Mouse (Mus musculus) kidney, postnatal 36 days (tissue): Measurements from ENCODE around the gene Slc25a44.
"Not testable (repeated sequence)": the region's sequence is repeated elsewhere in the genome, so short reads cannot be mapped to it uniquely, and the experiment has no call there.

ENCODE experiments used
- DNase-seq, 2 experiments: peaks; one replicate each; pipeline ENCODE4 v3.0.0; 2021 to 2022; ENCODE audit warnings: mixed read lengths in 2 of 2

Slc25a44 gene

DNA sequence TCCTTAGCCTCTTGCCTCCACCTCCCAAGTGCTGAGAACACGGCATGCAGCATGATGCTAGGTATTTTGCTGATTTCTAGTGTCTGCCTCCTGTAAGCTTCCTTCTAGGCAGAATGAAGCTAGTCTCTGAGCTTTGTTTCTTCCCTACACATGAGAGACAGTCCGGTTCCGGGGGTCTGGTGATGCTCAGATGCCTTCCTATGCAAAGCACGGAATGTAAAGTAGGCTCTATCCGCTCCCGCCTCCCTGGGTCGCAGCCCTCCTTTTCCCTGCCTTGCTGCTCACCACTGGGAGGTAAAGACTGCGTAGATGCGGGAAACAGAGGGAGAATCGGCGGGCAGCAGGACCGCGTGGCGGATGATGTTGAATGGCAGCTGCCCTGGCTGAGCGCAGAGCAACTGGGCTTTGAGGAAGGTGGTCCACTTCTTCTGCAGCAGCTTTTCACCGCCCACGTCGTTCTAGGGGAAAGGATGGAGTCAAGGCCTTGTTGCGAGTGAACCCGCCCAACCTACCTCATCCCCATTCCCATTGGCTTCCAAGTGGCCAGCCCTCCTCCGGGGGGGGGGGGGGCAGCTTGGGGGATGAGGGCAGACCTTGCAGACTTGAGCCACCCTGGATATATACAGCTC lies 24.6 kb upstream of the Slc25a44 start:
- no peak for DNase-seq

DNA sequence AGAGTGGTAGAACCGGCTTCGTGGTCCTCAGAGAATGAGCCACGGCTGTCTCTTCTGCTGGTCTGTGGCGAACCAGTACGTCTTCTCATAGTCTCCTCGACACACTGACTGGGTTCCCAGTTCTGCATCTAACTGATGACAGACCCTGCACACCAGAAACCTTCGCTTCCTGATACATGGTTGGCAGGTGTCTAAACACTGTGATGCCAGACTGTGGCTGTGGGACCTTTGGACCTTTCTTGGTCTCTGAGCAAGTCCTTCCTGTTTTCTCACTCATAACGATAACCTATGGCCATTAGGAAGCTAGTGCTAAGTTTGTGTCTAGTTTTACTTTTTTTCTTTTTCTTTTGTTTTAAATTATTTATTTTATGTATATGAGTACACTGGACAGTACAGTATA lies 23.5 kb upstream of the Slc25a44 start:
- DNase-seq: no peak

DNA sequence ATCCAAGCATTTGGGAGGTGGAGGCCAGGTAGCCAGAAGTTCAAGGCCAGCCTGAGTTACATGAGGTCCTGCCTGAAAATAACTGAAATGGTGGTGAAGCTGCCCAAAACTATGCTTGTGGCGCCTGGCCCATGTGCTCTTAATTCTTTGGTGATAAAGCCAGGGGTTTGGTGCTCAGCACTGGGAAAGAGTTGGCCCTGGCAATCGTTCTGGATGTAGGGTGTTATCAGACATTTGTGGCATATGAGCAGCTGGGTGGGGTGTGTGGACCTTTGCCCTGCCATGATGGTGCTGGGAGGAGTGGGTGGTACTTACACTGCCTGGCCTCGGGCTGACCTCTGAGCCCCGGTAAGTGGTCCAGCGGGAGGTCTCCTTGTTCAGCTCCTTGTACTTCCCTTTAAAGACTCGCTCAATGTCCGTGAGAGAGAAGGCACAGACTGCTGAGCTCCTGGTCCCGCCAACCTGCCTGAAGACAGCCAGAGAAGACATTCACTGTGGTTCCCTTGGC lies 22.8 kb upstream of the Slc25a44 start:
- no peak for DNase-seq

DNA sequence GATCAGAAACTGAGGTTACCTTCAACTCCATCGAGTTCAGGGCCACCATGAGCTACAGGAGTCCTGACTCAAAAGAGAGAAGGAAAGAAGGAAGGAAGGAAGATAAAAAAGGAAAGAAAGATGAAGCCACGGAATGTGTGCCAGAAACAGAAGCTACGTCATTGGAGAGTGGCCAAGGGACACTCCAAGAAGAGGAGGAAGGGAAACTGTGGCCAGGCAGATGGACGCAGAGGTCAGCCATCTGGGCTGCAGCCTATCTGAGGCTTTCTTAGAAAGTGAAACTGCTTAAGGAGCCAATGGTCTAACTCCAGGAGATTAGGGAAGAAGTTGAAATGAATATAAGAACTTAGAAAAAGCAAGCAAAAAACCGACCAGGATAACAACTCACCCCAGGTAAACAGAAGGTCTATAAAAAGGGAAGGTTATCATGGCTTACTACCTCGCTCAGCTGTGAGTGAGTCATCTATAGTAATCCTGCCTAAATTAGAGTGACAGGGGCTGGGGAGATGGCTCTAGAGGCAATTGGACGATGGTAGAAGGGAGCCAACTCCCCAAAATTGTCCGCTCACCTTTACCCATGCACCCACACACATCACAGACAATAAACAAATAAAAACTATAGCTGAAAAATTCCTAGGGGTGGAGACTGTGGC lies 21.7 kb upstream of the Slc25a44 start:
- DNase-seq: no peak

DNA sequence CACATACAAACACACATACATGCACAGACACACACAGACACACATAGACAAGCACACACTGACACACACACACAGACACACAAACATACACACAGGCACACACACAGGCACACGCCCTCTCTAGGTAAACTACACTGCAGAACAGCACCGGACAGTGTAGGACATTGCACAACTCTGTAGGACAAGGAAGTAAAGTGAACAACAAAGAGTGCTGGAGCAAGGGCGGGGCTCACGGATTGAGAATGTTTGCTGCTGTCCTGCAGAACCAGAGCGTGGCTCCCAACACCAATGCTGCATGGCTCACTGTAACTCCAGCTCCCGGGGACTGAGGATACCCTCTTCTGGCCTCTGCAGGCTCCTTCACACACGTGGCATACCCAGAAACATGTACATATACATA lies 17.9 kb upstream of the Slc25a44 start:
- no peak for DNase-seq

DNA sequence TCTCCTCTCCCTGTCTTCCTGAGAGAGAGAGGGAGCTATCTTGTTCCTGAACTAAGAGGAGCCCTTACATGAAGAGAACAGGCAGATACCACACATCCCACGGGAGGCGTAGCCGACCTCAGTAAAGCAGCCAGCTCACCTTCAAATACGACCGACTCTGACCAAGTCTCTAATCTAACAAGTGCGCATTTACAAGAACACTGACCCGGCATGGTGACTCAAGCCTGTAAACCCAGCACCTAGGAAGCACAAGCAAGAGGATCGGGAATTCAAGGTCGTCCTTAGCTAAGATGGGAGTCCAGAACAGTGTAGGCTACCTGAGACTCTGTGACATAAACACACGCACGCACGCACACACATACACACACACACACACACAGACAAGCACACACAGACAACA lies 17.5 kb upstream of the Slc25a44 start:
- DNase-seq: no peak

DNA sequence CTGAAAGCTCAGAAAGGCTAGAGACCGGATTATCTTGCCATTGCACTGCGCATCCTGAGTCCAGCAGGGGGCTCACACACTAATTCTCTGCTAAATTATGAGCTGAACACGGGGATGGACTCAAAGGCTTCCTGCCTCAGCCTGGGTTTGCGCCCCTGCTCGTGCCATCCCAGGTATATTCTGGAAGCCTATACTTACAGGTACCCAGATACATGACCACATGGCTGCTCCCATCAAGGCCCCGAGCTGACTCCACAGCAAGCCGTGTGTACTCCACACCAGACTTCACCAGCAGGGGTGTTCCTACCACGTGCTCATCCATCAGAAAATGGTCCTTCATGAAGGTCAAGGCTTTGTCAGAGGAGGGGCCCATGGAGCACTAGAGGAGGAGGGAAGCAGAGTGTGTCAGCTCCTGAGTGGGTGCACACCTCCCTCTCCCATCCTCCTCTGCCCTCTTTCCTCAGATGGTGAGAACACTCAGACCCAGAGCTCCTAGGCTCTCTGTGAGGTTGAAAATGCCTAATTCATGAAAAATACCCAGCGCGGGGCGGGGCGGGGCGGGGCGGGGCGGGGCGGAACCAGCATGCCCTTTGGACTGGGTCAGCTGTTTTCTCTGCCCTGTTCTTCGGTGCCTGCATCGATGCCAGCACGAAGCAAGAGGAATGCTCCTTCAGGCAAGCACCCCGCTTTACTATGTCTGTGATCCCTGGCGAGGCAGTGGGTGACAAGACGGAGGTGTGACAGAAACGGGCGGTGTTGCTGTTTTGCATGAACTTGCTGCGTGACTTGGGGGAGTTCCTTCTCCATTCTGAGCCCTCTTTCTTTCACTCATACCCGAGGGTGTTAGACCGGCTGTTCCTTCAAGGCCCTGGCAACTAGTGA lies 15.8 kb upstream of the Slc25a44 start:
- DNase-seq: peak; percentile 69 to 72

DNA sequence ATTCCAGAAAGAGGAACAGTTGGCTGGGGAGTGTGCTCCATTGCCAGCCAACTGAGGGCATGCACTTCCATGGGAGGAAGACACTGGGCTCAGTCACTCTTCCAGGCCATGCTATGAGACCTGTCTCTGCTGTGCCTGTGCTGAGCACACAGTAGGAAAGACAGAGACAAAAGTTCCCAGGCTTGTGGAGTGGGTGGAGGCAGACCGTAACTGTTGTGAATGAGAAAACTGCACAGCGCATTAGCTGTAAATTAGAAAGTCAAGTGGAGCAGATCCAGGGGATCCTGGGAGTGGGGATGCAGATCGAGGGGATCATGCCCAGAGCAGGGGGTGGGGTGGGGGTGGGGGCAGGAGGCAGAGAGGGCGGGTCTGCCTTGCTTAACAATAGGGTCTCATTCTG lies 14.6 kb upstream of the Slc25a44 start:
- no peak for DNase-seq

DNA sequence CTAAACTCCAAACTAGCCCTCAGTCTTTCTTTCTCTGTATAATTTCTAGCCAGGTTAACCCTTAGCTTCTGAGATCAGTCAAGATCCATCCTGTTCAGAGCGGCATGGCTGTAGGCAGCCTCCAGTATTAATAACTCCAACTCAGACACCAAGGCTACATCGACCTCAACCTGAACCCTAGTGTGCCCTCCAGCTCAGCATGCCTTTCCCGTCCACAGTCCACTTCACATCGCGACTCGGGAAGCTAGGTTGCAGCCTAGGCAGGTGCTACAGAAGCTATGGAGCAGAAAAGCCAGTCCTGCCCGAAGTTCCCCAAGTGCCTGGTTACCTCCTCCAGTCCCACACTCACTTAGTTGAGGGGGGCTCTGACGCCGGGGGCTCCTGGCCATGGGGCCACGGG lies 12.5 kb upstream of the Slc25a44 start:
- DNase-seq: peak; percentile 63 to 69

DNA sequence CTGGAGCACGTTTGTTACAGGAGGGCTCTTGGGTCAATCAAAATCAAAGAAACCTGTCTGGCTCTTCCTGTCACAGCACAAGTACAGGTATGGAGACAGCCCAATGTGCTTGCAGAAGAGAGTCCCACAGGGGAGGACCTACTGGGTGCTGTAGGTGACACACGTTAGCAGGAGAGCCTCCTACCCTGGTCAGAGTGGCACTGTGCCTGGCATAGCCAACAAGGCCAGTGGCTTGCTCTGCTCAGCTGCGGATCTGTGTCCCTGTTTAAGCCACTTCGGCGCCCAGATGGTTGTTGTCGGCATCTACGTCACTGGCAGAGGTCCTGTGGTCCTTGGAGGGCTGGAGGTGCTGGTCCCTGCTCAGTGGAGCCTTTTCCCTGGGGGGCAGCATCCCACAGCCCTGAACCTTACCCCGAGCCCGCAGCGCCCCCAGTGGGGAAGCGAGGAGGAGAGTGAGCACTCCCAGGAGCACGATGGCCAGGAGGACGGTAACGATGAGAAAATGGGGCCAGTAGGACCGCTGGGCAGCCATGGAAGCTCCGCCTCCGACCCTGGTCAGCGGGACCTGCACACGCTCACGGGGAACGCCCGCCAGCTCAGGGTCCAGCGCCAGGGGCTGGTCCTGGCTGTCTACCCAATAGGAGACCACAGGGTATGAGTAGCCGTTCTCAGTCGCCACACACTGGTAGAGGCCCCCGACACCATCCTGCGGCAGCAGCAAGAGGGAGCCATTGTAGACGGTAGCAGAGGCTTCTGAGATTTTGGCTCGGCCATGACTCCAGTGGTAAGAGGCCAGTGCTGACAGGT lies 11.7 kb upstream of the Slc25a44 start:
- DNase-seq: peak in 1 of 2 experiments; percentile 75

DNA sequence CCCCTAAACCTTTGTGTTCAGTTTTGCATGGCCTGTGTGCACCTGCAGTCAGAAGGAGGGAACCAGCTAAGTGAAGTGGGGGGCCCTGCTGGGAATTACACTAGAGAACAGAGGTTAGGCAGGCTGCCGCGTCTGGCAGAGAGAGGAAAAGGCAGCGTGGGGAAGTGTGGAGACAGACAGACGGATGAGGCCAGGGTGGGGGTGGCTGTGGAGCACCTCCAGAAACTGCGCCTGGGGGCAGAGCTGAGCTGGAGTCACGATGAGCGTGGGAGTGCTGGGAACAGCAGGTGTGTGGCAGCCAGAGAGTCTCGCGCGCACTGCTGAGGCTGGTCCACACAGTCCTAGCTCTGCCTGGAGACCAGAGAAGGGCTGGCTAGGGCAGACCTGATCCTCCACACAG lies 10.6 kb upstream of the Slc25a44 start:
- no peak for DNase-seq

DNA sequence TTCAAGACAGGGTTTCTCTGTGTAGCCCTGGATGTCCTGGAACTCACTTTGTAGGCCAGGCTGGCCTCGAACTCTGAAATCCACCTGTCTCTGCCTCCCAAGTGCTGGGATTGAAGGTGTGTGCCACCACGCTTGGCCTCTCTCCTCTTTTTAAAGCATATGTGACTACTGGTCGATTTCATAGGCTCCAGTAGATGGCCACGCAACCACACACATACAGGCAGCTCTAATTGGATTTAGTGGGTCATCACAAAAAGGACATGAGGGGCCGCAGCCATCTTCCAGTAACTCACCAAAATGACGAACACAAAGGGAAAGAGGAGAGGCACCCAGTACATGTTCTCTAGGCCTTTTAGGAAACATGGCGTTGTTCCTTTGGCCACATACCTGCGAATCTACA lies 3.7 kb upstream of the Slc25a44 start:
- not testable (repeated sequence) for DNase-seq

DNA sequence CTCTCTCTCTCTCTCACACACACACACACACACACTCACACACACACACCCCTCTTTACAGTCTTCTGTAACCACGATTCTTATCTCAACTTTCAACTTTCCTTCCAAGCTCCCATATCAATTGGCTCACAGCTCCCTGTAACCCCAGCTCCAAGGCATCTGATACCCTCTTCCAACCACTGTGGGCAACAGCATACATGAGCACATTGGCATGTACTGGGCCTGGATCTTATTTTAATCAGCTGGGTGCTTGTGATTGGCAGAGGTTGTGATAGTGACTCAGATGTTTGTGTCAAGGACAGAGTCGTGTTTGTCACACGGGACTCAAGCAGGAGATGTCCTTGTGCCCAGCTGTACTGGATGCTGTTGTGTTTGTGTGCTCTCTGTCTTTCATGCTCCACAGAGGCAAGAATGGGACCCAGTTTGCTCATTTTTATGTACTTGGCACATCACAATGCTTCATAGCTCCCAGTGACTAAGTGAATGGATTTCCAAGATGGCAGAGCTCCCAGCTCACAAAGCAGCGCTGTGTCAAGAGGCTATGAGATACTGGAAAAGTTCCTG lies 2.5 kb upstream of the Slc25a44 start:
- DNase-seq: no peak

DNA sequence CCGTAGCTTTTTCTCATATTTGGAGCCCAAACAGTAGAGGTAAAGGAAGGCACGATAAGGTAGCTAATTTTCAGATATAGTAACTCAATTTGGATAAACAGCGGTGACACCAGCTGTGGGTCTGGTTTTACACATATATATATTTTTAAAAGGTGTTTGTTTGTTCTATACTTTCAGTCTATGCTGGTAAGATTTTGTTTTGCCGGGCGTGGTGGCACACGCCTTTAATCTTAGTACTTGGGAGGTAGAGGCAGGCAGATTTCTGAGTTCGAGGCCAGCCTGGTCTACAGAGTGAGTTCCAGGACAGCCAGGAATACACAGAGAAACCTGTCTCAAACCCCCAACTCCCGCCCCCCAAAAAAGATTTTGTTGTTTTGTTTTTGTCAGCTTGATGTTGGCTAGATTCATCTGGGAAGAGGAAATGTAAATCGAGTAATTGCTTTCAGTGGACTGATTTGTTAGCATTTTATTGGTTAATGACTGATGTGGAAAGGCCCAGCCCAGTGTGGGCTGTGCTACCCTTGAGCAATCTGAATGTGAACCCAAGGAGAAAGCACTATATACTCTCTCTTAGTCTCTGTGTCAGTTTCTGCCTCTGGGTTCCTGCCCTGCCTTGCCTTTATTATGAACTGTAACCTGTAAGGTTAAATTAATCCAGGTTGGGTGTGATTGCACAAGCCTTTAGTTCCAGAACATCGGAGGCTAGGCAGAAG lies 925 bp upstream of the Slc25a44 start:
- peak in 1 of 2 experiments; percentile 55 for DNase-seq

DNA sequence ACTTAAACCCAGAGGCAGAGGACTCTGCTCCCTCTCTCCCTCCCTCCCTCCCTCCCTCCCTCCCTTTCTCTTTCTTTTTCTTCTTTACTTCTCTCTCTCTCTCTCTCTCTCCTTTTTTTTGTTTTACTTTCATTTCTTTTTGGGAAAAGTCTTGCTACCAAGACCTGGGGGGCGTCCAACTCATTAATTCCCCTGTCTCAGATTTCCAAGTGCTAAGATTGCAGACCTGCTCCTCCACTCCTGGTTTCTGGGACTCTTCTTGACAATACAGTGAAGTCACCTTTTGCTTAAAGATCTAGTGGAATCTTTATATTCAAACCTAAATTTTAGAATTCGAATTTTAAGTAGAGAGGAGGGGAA lies 371 bp upstream of the Slc25a44 start:
- DNase-seq: no peak

DNA sequence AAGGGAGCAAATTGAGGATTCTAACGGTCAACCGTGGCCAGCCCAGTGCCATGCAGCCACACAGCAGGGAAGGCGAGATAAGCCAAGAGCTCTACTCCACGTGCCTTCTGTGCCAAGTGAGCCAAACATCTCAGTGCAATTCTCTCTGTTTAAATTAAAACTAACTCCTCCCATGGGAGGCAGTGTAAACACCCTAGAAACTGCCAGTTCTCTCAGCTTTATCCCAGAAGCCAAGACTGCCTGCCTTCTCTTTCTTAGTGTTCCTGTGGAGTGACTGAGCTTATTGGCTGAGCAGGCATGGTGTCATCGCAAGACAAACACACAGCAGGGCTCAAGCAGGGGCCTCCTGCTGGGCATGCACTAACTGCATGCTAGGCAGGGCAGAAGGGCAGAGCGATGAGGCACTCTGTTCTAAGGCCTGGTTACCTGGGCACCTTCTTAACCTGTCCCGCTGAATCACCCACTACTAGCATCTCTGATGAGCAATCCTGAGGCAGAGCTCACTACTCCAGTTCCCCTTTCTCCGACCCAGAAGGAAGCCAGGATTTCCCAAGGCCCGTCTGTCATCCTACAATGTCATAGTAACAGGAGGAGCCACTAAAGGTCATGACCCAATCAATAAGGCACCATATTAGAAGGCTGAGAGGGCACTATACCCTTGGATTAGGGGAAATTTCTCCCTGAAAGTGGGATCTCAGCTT lies 2.8 kb downstream of the Slc25a44 start:
- DNase-seq: peak; percentile 57 to 73

DNA sequence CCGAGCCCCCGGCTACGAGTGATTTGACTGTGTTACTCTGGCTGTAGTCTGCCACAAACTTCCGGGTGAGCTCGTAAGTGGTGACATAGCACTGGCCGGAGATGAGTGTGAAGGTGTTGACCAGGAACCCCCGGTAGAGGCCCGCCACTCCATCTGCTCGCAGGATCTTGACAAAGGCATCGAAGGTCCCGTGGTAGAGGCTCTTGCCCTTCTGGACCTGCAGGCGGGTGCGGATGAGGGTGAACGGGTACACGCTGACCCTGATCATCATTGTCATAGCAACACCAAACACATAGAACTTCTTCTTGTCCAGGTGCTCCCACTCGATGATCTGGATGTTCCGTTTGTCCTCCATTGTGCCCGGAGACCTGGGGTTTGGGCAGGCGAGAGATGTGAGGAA lies 4.2 kb downstream of the Slc25a44 start:
- peak; percentile 48 to 51 for DNase-seq

DNA sequence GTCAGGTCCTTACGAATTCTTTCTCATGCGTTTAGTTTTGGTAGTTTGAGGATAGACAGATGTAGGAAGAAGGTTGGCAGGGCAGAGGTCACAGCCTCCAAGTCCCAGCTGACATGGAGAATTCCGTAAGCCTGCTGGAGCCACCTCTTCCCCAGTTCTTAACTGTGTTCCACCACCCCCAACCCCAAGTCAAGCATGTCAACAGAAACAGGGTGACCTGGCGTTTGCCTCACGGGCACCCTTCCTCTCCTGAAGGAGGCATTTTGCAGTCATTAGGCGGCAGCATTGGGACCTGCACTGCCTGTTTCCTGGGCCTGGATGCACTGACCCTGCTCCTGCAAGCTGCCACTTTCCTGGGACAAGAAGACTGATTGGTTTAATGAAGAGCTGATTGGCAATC lies 6.9 kb downstream of the Slc25a44 start:
- DNase-seq: no peak

DNA sequence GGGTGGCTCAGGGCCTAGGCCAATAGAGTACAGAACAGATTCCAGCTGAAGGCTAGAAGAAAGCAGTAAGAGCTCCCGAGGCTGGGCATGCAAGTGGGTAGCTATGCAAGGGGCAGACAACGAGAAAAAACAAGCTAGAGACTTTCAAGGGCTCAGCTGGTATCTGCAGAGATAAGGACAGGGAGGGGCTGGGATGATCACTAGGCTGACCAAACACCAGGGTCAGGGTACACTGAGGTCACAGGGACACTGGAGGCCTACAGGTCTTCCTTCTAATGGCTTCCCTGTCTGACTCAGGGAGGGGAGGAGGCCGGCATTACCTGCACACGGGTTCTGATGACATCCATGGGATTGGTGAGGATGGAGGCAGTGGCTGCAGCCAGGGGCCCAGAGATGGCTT lies 9.3 kb downstream of the Slc25a44 start:
- DNase-seq: no peak

DNA sequence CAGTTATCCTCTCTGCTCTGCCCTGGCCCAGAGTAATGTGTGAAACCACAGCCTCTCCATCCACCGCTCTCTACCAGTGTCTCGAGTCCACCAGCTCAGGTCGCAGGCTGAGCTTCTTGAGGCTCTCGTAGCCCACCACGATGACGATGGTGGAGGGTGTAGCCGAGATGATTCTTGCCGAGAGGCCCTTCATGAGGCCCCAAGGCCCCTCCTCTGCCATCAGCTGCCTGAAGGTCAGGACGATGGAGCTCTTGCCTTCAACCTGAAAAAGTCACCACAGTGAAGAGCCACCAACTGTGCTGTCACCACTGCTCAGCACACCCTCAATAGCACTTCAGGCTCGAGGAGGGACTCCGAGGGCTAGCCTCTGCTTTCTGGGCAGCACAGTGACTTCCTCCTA lies 12.3 kb downstream of the Slc25a44 start:
- DNase-seq: no peak

DNA sequence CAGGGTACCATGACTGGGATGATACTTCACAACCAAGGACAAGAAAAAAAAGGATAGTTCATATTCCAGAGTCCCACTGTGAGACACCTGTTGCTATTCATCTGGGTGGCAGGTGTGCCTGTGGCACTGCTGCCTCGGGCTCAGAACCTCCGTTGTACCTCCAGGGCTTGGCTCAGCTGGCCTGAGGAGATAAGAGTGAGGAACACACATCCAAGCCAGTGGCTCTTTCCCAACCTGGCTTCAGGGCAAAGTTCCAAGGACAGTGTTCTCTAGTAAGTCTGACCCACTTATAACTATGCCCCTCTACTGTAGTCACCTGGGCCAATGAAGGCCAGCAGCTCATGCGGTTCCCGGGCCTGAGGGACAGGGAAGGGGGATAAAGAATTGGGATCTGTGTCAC lies 13.3 kb downstream of the Slc25a44 start:
- no peak for DNase-seq
